8 mouse cellular contexts compared by ENCODE assay signal in genomic region chr1:153532234-153532841, GRCm38 (mm10). TPM values are rescaled to one million over a fixed set of nuclear protein-coding genes. Genes with fewer than 3 reads are reported as not detected.
DNase-seq lines count a peak whose midpoint lies in the region; ATAC-seq lines count a peak whose summit lies in the region.

No protein-coding gene starts in this region.

- peak overlapping the region; percentile 35; the same call in 1 of the 2 replicates for H3K9ac ChIP-seq in liver, embryonic 11.5 days (ENCODE audit: low read depth, low read length)
- H3K9ac ChIP-seq in neural tube, embryonic 12.5 days, result peak overlapping the region; percentile 33

- peak; percentile 23 for DNase-seq in right cerebral cortex, postnatal 14 days
- no peak for DNase-seq in right cerebral cortex, adult 18-20 months
- peak; percentile 65 for DNase-seq in embryo, embryonic 9.5 days (ENCODE audit: extremely low spot score)
- peak; percentile 29 to 33 for DNase-seq in heart, postnatal 14 days
- DNase-seq in liver, embryonic 11.5 days (ENCODE audit: low spot score), result no peak
- DNase-seq in frontal cortex, postnatal 36 days (ENCODE audit: low spot score in 2 of 2), result no peak

- 0 out of 2 replicates have a peak overlapping the region, but pooled peaks have one; percentile 33 for H3K27ac ChIP-seq in liver, embryonic 11.5 days (ENCODE audit: low read depth, low read length)
- peak overlapping the region; percentile 72 for H3K27ac ChIP-seq in neural tube, embryonic 12.5 days

- ATAC-seq in liver, embryonic 11.5 days (replicated peaks; ENCODE audit: low FRiP score), result no peak
- peak; percentile 82 for ATAC-seq in neural tube, embryonic 12.5 days (ENCODE audit: low FRiP score, low read depth)
- no peak for ATAC-seq in frontal cortex, adult (ENCODE audit: low TSS enrichment)

- no peaks in the 10 kb centered on the region for H3K27me3 ChIP-seq in liver, embryonic 11.5 days (replicated peaks; ENCODE audit: control insufficient read depth, insufficient read depth, low read length)
- H3K27me3 ChIP-seq in neural tube, embryonic 12.5 days (replicated peaks), result no peaks in the 10 kb centered on the region

- intact Hi-C loops in heart, postnatal 14 days (cut with DNase I), result no loop called here

- peak overlapping the region; percentile 50 for H3K4me2 ChIP-seq in liver, embryonic 11.5 days
- H3K4me2 ChIP-seq in neural tube, embryonic 12.5 days (replicated peaks), result peak overlapping the region; percentile 45

- H3K36me3 ChIP-seq in liver, embryonic 11.5 days (ENCODE audit: control insufficient read depth, insufficient read depth, low read length), result no peaks in the 10 kb centered on the region
- H3K36me3 ChIP-seq in neural tube, embryonic 12.5 days, result no peaks in the 10 kb centered on the region

- H3K4me3 ChIP-seq in liver, embryonic 11.5 days (ENCODE audit: low read depth, low read length), result no peak overlapping the region
- peak overlapping the region; percentile 2; the same call in 1 of the 2 replicates for H3K4me3 ChIP-seq in neural tube, embryonic 12.5 days

- WGBS in liver, embryonic 11.5 days, result 18% methylated on average over 12 of the region's 12 CpGs
- 14% methylated on average over 12 of the region's 12 CpGs for WGBS in neural tube, embryonic 12.5 days

- H3K4me1 ChIP-seq in liver, embryonic 11.5 days (replicated peaks; ENCODE audit: control insufficient read depth, insufficient read depth, low read length), result no peaks in the 10 kb centered on the region
- H3K4me1 ChIP-seq in neural tube, embryonic 12.5 days, result peaks cover 18% of the 10 kb centered on the region

- H3K9me3 ChIP-seq in liver, embryonic 11.5 days (ENCODE audit: control insufficient read depth, low read length), result no peaks in the 10 kb centered on the region
- no peaks in the 10 kb centered on the region for H3K9me3 ChIP-seq in neural tube, embryonic 12.5 days

RNA-seq across cellular contexts. Expression of gene Npl, which starts 17.5 kb away (rescaled TPM):
- total RNA-seq in heart, postnatal 14 days (2021), result 1 to 10 TPM; 1.7 to 1.8 TPM
- 8.0 and 11.0 TPM in 2 replicates for polyA plus RNA-seq in liver, embryonic 11.5 days (2014; fragmentation: Nextera tagmentation; extraction: Ambion mirVana)
- polyA plus RNA-seq in neural tube, embryonic 12.5 days (2016; fragmentation: Nextera tagmentation; extraction: Ambion mirVana), result 16.5 and 16.8 TPM in 2 replicates

RNA-seq across cellular contexts. Expression of gene Dhx9, which starts 44.9 kb away (rescaled TPM):
- 10 to 100 TPM; 58.3 to 64.8 TPM for total RNA-seq in heart, postnatal 14 days (2021)
- 12.9 and 16.0 TPM in 2 replicates for polyA plus RNA-seq in liver, embryonic 11.5 days (2014; fragmentation: Nextera tagmentation; extraction: Ambion mirVana)
- polyA plus RNA-seq in neural tube, embryonic 12.5 days (2016; fragmentation: Nextera tagmentation; extraction: Ambion mirVana), result 36.7 and 50.5 TPM in 2 replicates

Comparison
In these comparisons a context has a peak if more than half of its experiments do, and no peak if none do; other contexts are left out.
1. DNase-seq: peak in right cerebral cortex, postnatal 14 days (single experiment), embryo, embryonic 9.5 days (single experiment) and heart, postnatal 14 days (2 of 2); none in right cerebral cortex, adult 18-20 months (single experiment), liver, embryonic 11.5 days (single experiment) and frontal cortex, postnatal 36 days (0 of 2).